Mouse (Mus musculus) bone marrow macrophage, adult 2 months (primary cell): ENCODE measurements around the gene Pctp. TPM values are rescaled to one million over a fixed set of nuclear protein-coding genes. Genes with fewer than 3 reads are reported as not detected.

Source experiments
- H3K27ac ChIP-seq: 2 replicates; pipeline ENCODE4 v1.5.1; 2012; ENCODE audit warnings: low read depth, low read length; ENCODE audit not compliant: insufficient read depth
- H3K4me1 ChIP-seq: 2 replicates; pipeline ENCODE4 v1.6.1; 2012; ENCODE audit warnings: low read length; ENCODE audit not compliant: control insufficient read depth, insufficient read depth
- H3K4me3 ChIP-seq: 2 replicates; pipeline ENCODE4 v1.5.1; 2012; ENCODE audit warnings: mild to moderate bottlenecking, low read length, moderate library complexity; ENCODE audit not compliant: insufficient read depth
- CTCF ChIP-seq: IDR thresholded peaks from 2 replicates; pipeline ENCODE4 v1.5.1; 2012; ENCODE audit warnings: low read depth, mild to moderate bottlenecking, low read length, moderate library complexity
- POLR2A ChIP-seq: IDR thresholded peaks from 2 replicates; pipeline ENCODE4 v1.6.1; 2012; ENCODE audit warnings: mild to moderate bottlenecking, low read depth, low read length, borderline replicate concordance
- polyA plus RNA-seq: library from polyadenylated mRNA; stranded (reverse); fragments of >200 nt; gene quantifications from 2 replicates; pipeline ENCODE4 v1.2.4, GENCODE M21; 2012; ENCODE audit not compliant: missing spikeins, insufficient read depth, insufficient read length

Gene Pctp
- polyA plus RNA-seq, 1 experiment = 19.7 TPM

GRCm38 (mm10) chr11:89978914-89979818, 23.5 kb downstream of the Pctp start:
- Histone ChIP-seq H3K4me3 (no peak overlapping the region), H3K27ac (peak overlapping the region; percentile 85), H3K4me1 (peaks cover 30% of the 10 kb centered on the region)
- no peak for TF ChIP-seq CTCF
- TF ChIP-seq POLR2A = no peak

GRCm38 (mm10) chr11:89978353-89978831, 24.3 kb downstream of the Pctp start:
- peaks cover 24% of the 10 kb centered on the region for H3K4me1 ChIP-seq
- H3K4me3 ChIP-seq = no peak overlapping the region
- H3K27ac ChIP-seq = peak overlapping the region; percentile 85
- TF ChIP-seq POLR2A = no peak
- no peak for TF ChIP-seq CTCF

GRCm38 (mm10) chr11:89977746-89978352, 24.8 kb downstream of the Pctp start:
- TF ChIP-seq POLR2A = no peak
- TF ChIP-seq CTCF = no peak
- Histone ChIP-seq H3K4me3 (no peak overlapping the region), H3K4me1 (peaks cover 19% of the 10 kb centered on the region), H3K27ac (peak overlapping the region; percentile 85)

- TF ChIP-seq POLR2A (no peak), CTCF (no peak)
- Histone ChIP-seq H3K4me3 (no peak overlapping the region), H3K27ac (no peak overlapping the region), H3K4me1 (peaks cover 18% of the 10 kb centered on the region)
Observed at GRCm38 (mm10) chr11:89976361-89976760, 26.3 kb downstream of the Pctp start.

- H3K4me3 ChIP-seq = no peak overlapping the region
Observed at GRCm38 (mm10) chr11:89971296-89971695, 31.4 kb downstream of the Pctp start.

GRCm38 (mm10) chr11:89970726-89971125, 32.0 kb downstream of the Pctp start:
- H3K4me1 ChIP-seq = peaks cover 9% of the 10 kb centered on the region

More at GRCm38 (mm10) chr11:89971296-89971695, 31.4 kb downstream of the Pctp start:
- TF ChIP-seq POLR2A (no peak), CTCF (no peak)
- H3K27ac ChIP-seq = no peak overlapping the region
- peaks cover 9% of the 10 kb centered on the region for H3K4me1 ChIP-seq

GRCm38 (mm10) chr11:89969131-89969530, 33.6 kb downstream of the Pctp start:
- no peak overlapping the region for H3K27ac ChIP-seq
- no peak overlapping the region for H3K4me3 ChIP-seq
- TF ChIP-seq POLR2A (no peak), CTCF (no peak)
- peaks cover 9% of the 10 kb centered on the region for H3K4me1 ChIP-seq

More at GRCm38 (mm10) chr11:89970726-89971125, 32.0 kb downstream of the Pctp start:
- Histone ChIP-seq H3K27ac (no peak overlapping the region), H3K4me3 (no peak overlapping the region)
- TF ChIP-seq POLR2A (no peak), CTCF (no peak)

GRCm38 (mm10) chr11:89950691-89951270, 51.9 kb downstream of the Pctp start:
- H3K27ac ChIP-seq = no peak overlapping the region
- H3K4me1 ChIP-seq = peaks cover 4% of the 10 kb centered on the region; the same call in 1 of the 2 replicates
- TF ChIP-seq POLR2A = no peak
- TF ChIP-seq CTCF = no peak
- no peak overlapping the region for H3K4me3 ChIP-seq

- no peak for TF ChIP-seq CTCF
- no peak for TF ChIP-seq POLR2A
- Histone ChIP-seq H3K4me3 (no peak overlapping the region), H3K27ac (no peak overlapping the region), H3K4me1 (peaks cover 4% of the 10 kb centered on the region; the same call in 1 of the 2 replicates)
Observed at GRCm38 (mm10) chr11:89947806-89948205, 54.9 kb downstream of the Pctp start.
